Mouse (Mus musculus): ENCODE measurements at regions not wholly inside any gene's neighbourhood (a gene's known extent, or its start where the extent isn't known, plus 50 kb on each side); places are given as distances from the start of the nearest gene placed in this dataset.

GRCm38 (mm10) chr4:107743646-107744045, 58.4 kb upstream of the Lrp8 start:
- TF ChIP-seq CTCF (IDR thresholded peaks at IDR 0.05; ENCODE audit: insufficient read depth, low read length) (no peak), POLR2A (IDR thresholded peaks at IDR 0.05; ENCODE audit: borderline replicate concordance, extremely low read depth, low read depth, low read length) (no peak)

All from lung, adult 2 months (tissue).